Mouse (Mus musculus): Measurements from ENCODE around the gene Wrap53. TPM values are rescaled to one million over a fixed set of nuclear protein-coding genes. Genes with fewer than 3 reads are reported as not detected.

Gene Wrap53
- polyA plus RNA-seq, 1 experiment = 12.2 TPM

GRCm38 (mm10) chr11:69603516-69603915, 23.5 kb upstream of the Wrap53 start:
- no peak for DNase-seq (ENCODE audit: extremely low spot score in 1 of 2, low spot score in 1 of 2)

GRCm38 (mm10) chr11:69601768-69602167, 21.7 kb upstream of the Wrap53 start:
- DNase-seq (ENCODE audit: extremely low spot score in 1 of 2, low spot score in 1 of 2) = no peak

- peak in 1 of 2 experiments; percentile 83 for DNase-seq (ENCODE audit: extremely low spot score in 1 of 2, low spot score in 1 of 2)
These were observed 20.0 kb upstream of the Wrap53 start for GRCm38 (mm10) chr11:69600098-69600497.

DNA sequence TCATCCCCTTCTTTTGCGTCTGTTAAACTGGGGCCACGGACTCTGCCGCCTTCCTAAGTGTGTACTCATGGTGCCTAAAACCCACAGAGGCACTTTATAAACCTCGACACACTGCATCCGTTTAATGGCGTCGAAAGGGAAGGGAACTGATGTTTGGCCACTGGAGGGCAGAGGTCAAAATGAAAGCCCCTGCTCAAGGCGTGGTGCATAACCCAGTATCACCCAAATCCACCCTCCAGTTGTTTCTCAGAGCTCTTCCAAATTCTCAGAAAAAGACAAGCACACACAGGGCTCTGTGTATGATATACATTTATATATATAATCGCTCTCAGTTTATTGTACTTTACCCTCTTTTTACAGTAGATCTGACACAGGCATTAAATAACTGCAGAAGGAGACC, 19.4 kb upstream of the Wrap53 start:
- DNase-seq (ENCODE audit: extremely low spot score in 1 of 2, low spot score in 1 of 2) = no peak

DNA sequence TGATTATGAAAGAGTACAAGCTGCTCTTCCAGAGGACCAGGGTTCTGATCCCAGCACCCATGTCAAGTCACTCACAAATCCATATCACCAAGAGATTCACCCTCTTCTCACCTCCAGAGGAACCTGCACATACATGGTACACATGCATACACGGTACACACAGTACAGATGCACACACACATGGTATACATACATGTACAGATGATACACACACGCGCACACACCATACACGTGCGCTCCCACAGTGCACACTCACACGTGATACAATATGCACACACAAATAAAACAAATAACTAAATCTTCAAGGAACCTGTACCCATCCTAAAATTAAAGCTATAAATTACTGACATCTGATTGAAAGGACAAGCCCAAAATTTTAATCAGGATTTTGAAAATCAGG, 14.8 kb upstream of the Wrap53 start:
- DNase-seq (ENCODE audit: extremely low spot score in 1 of 2, low spot score in 1 of 2) = no peak

GRCm38 (mm10) chr11:69592799-69593198, 12.7 kb upstream of the Wrap53 start:
- DNase-seq (ENCODE audit: extremely low spot score in 1 of 2, low spot score in 1 of 2) = no peak

GRCm38 (mm10) chr11:69591899-69592637, 12.0 kb upstream of the Wrap53 start:
- DNase-seq (ENCODE audit: extremely low spot score in 1 of 2, low spot score in 1 of 2) = peak; percentile 55 to 78

DNA sequence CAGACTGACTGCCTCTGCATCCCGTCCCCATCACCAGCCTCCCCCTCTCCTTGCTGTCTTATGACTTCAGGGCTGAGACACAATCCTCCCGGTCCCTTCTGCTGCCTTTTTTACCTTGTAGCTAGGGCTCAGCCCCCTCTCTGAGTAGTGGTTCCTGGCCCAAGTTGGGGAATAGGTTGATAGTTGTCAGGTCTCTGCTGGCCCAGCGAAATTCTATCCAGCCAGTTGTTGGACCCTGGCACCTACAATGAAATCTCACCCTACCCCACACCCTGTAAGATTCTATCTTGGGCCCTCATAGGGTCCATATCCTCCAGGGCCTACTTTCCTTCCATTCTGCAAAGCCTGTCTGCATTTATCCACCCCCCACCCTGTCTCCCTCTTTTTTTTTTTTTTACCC, 11.4 kb upstream of the Wrap53 start:
- DNase-seq (ENCODE audit: extremely low spot score in 1 of 2, low spot score in 1 of 2) = no peak

DNA sequence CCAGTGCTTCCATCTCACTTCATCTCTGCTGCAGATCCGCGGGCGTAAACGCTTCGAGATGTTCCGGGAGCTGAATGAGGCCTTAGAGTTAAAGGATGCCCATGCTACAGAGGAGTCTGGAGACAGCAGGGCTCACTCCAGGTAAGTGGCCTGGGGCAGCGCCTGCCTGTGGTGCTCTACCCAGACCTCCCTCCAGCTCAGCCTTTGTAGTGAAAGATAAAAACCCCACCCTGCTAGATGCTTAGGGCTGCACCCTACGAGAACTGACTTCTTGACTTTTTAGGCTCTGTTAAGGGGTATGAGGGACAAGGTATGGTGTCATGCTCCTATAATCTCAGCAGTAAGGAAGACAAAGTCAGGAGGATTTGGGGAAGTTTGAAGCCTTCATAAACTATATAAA, 10.6 kb upstream of the Wrap53 start:
- no peak for DNase-seq (ENCODE audit: extremely low spot score in 1 of 2, low spot score in 1 of 2)

DNA sequence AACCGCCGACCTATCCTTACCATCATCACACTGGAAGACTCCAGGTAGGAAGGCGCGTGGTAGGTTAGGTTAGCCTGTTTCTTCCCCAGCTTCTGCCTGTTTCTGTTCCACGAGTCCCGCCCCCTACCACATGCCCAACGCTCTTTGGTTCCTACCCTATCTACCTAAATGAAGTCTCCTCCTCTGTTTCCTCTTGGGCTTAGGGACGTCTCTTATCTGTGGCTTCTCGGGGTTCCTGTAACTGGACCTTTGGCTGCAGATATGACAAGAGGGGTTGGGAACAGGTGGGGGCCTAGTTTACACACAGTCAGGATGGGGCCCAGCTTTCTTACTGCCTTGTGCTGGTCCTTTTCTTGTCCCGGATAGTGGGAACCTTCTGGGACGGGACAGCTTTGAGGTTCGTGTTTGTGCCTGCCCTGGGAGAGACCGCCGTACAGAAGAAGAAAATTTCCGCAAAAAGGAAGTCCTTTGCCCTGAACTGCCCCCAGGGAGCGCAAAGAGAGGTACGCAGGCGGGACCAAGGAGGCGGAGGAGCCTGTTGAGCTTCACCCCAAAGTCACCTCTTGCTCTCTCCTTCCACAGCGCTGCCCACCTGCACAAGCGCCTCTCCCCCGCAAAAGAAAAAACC, 9.3 kb upstream of the Wrap53 start:
- DNase-seq (ENCODE audit: extremely low spot score in 1 of 2, low spot score in 1 of 2) = no peak

- no peak for DNase-seq (ENCODE audit: extremely low spot score in 1 of 2, low spot score in 1 of 2)
These were observed 5.8 kb upstream of the Wrap53 start for GRCm38 (mm10) chr11:69585718-69586325.

GRCm38 (mm10) chr11:69584937-69585336, 4.9 kb upstream of the Wrap53 start:
- DNase-seq (ENCODE audit: extremely low spot score in 1 of 2, low spot score in 1 of 2) = no peak

DNA sequence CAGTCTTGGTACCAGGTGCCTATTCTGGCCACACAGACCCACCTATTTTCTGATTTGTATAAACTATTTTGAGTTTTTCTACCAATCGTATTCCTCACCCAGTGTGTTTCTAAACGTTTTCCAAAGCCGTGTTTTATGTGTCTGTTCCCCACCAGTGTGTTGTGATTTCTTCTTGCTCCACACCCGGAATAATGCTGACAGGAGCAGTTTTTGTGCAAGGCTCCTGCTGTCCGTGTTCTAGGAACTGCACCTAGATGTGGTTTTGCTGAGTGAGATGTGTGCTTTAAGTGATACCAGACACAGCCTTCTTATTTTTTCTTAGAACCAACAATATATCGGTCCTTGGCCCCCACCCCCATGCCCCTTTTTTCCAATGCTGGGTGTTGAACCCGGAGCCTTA, 4.0 kb upstream of the Wrap53 start:
- no peak for DNase-seq (ENCODE audit: extremely low spot score in 1 of 2, low spot score in 1 of 2)

- DNase-seq (ENCODE audit: extremely low spot score in 1 of 2, low spot score in 1 of 2) = no peak
These were observed 2.3 kb upstream of the Wrap53 start for GRCm38 (mm10) chr11:69582230-69582805.

DNA sequence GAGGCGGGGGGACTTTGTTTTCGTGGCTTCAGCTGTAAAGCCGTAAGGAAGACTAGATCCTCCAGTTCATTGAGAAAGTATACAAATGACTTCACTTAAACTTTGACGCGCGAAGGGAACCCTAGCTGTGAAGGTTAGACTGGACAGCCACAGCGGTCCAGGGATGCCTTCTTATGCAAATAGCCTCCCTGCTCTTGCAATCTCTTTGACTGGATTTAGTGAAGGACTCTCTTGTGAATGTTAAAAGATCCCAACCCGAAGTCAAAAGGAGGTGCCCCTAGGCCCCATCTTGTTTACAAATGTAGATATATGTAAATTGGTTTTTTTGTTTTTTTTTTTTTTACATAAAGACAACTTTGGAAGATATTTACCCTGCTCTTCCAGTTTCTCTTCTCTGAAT, 1.8 kb upstream of the Wrap53 start:
- DNase-seq (ENCODE audit: extremely low spot score in 1 of 2, low spot score in 1 of 2) = no peak

DNA sequence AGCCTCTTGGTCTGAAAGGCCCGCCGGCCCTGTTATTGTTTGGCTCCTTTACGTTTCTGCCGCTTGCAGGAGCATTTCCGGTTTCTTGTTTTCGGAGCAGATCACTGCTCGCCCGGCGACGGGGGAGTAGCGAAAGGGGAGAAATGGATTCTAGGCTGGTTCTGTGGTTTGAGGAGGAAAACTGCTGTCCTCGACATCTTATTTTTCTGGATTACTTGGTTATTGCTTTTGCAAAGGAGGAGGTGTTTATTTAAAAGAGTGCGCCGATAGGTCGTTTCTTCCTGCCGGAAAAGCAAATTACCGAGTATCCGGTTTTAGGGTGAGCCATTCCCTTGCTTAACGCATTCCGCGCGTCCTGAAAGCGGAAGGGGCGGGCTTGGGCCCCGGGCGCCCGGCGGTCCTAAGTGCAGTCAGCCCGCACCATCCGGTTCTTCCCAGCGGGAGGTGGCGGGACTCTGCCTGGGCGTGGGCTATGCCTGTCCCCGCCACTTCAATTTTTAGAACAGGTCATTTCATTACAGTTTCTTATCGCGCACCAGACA, 1.2 kb upstream of the Wrap53 start:
- peak; percentile 87 to 94 for DNase-seq (ENCODE audit: extremely low spot score in 1 of 2, low spot score in 1 of 2)

- DNase-seq (ENCODE audit: extremely low spot score in 1 of 2, low spot score in 1 of 2) = no peak
These were observed 604 bp upstream of the Wrap53 start for GRCm38 (mm10) chr11:69580572-69581146.

GRCm38 (mm10) chr11:69579128-69580017, 682 bp downstream of the Wrap53 start:
- peak; percentile 96 to 99 for DNase-seq (ENCODE audit: extremely low spot score in 1 of 2, low spot score in 1 of 2)

DNA sequence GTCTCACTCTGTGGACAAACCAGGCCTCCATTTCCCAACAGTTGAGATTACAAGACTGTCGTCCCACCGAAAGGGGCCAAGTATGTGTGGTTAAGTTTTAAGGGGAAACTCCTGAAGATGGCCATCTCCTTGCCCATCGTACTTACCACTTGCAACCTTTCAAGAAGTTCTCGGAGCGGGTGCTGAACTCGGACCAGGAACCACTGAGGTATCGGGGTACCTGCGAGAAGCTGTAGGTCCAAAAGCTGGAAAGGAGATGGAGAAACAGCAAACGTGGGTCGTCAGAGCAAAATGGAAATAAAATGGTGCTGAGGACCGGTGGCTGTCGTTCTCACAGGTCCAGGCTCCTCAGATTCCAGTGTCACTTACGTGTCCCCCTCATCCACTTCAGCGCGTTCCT, 1.8 kb downstream of the Wrap53 start:
- DNase-seq (ENCODE audit: extremely low spot score in 1 of 2, low spot score in 1 of 2) = no peak

GRCm38 (mm10) chr11:69576307-69576706, 3.7 kb downstream of the Wrap53 start:
- DNase-seq (ENCODE audit: extremely low spot score in 1 of 2, low spot score in 1 of 2) = no peak
